Mouse (Mus musculus): Measurements from ENCODE around the gene Tada2a. TPM values are rescaled to one million over a fixed set of nuclear protein-coding genes. Genes with fewer than 3 reads are reported as not detected.

The Tada2a gene
- polyA plus RNA-seq, 3 experiments from 2014 or later, result 10.2 to 14.2 (median 13.7) TPM

GRCm38 (mm10) chr11:84113623-84114022 is 15.8 kb downstream of the Tada2a start:
- ATAC-seq, result no peak

- ATAC-seq, result no peak
These were observed 22.3 kb downstream of the Tada2a start for GRCm38 (mm10) chr11:84107137-84107536.

GRCm38 (mm10) chr11:84104036-84104435 is 25.4 kb downstream of the Tada2a start:
- ATAC-seq, result no peak

- no peak for ATAC-seq
These were observed 28.2 kb downstream of the Tada2a start for GRCm38 (mm10) chr11:84101182-84101581.

GRCm38 (mm10) chr11:84097251-84097998 is 32.0 kb downstream of the Tada2a start:
- ATAC-seq, result no peak

- no peak for ATAC-seq
These were observed 34.3 kb downstream of the Tada2a start for GRCm38 (mm10) chr11:84095084-84095483.

- no peak for ATAC-seq
These were observed 38.8 kb downstream of the Tada2a start for GRCm38 (mm10) chr11:84090572-84090971.

GRCm38 (mm10) chr11:84081901-84082300 is 47.5 kb downstream of the Tada2a start:
- no peak for ATAC-seq

- no peak for ATAC-seq
These were observed 49.1 kb downstream of the Tada2a start for GRCm38 (mm10) chr11:84080327-84080726.

- ATAC-seq, result no peak
These were observed 49.5 kb downstream of the Tada2a start for GRCm38 (mm10) chr11:84079887-84080286.

GRCm38 (mm10) chr11:84079361-84079760 is 50.0 kb downstream of the Tada2a start:
- no peak for ATAC-seq

- no peak for ATAC-seq
These were observed 50.8 kb downstream of the Tada2a start for GRCm38 (mm10) chr11:84078601-84079000.

GRCm38 (mm10) chr11:84077008-84077407 is 52.4 kb downstream of the Tada2a start:
- ATAC-seq, result no peak

- no peak for ATAC-seq
These were observed 55.3 kb downstream of the Tada2a start for GRCm38 (mm10) chr11:84073816-84074764.

GRCm38 (mm10) chr11:84072904-84073651 is 56.3 kb downstream of the Tada2a start:
- peak; percentile 78 for ATAC-seq

- ATAC-seq, result no peak
These were observed 60.4 kb downstream of the Tada2a start, which contains the start of gene Dusp14 for GRCm38 (mm10) chr11:84069034-84069370. TSS of gene Dusp14 (minus strand) at chr11:84069261.

GRCm38 (mm10) chr11:84068191-84069033 is 61.0 kb downstream of the Tada2a start:
- ATAC-seq, result peak; percentile 44

- peak; percentile 57 for ATAC-seq
These were observed 61.6 kb downstream of the Tada2a start for GRCm38 (mm10) chr11:84067720-84068190.

- peak; percentile 42 for ATAC-seq
These were observed 62.3 kb downstream of the Tada2a start for GRCm38 (mm10) chr11:84066927-84067645.

- peak; percentile 35 for ATAC-seq
These were observed 63.3 kb downstream of the Tada2a start for GRCm38 (mm10) chr11:84066071-84066481.

- ATAC-seq, result no peak
These were observed 65.7 kb downstream of the Tada2a start for GRCm38 (mm10) chr11:84063631-84064209.
